In the genomic region with DNA sequence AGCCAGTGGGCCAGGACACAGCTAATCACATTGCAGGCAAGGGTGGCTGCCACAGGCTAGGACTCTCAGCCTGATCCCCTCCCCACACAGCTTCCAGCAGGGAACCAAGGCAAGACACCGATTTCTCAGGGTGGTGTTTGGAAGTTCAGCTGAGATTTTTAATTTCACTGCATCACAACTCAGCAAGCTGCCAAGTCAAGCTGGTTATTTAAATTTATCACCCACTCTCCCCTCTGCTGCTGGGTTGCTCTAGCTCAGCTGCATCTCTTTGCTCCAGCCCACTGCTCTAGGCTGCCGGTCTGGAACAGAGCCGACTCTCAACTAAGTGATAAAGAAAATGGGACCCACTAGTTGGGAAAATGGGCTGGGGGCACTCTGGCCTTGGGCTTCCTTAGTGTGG, we compare ENCODE assay signal across 24 mouse cellular contexts.
DNase-seq lines count a peak whose midpoint lies in the region; ATAC-seq lines count a peak whose summit lies in the region.
"Had no signal": no experiment of that assay in that cellular context is flagged by ENCODE, and none has a peak within 500 bp of the region (broad histone marks: within the 10 kb centered on the region; RNA-seq: fewer than 3 reads in every experiment).

No protein-coding gene starts in this region.

- H3K4me3 ChIP-seq in forebrain, embryonic 12.5 days (replicated peaks), result no peak overlapping the region
- no peak overlapping the region for H3K4me3 ChIP-seq in heart, embryonic 11.5 days (ENCODE audit: low read depth, low read length)
- H3K4me3 ChIP-seq: embryonic facial prominence, embryonic 13.5 days; heart, embryonic 10.5 days; hindbrain, embryonic 15.5 days; midbrain, embryonic 10.5 days; stomach, embryonic 15.5 days had no signal

- 81% methylated on average over 3 of the region's 3 CpGs for WGBS in forebrain, embryonic 12.5 days
- WGBS in heart, embryonic 11.5 days (ENCODE audit: insufficient replicate concordance), result 29% methylated on average over 3 of the region's 3 CpGs

- H3K4me1 ChIP-seq in forebrain, embryonic 12.5 days, result peaks cover 45% of the 10 kb centered on the region
- H3K4me1 ChIP-seq in heart, embryonic 11.5 days (ENCODE audit: control insufficient read depth, insufficient read depth, low read length), result no peaks in the 10 kb centered on the region

- peaks cover 82% of the 10 kb centered on the region for H3K27me3 ChIP-seq in forebrain, embryonic 12.5 days
- H3K27me3 ChIP-seq in heart, embryonic 11.5 days (ENCODE audit: control insufficient read depth, insufficient read depth, low read length), result peaks cover 30% of the 10 kb centered on the region
- H3K27me3 ChIP-seq: CH12.LX had no signal

- no peak overlapping the region for H3K9ac ChIP-seq in forebrain, embryonic 12.5 days
- H3K9ac ChIP-seq in heart, embryonic 11.5 days (ENCODE audit: low read depth, low read length), result no peak overlapping the region
- H3K9ac ChIP-seq: embryonic facial prominence, embryonic 13.5 days; forebrain, postnatal 0 days; hindbrain, embryonic 15.5 days; stomach, embryonic 15.5 days had no signal

- no peaks in the 10 kb centered on the region for H3K36me3 ChIP-seq in forebrain, embryonic 12.5 days (replicated peaks)
- H3K36me3 ChIP-seq in heart, embryonic 11.5 days (ENCODE audit: control insufficient read depth, insufficient read depth, low read length), result no peaks in the 10 kb centered on the region
- H3K36me3 ChIP-seq: embryonic facial prominence, embryonic 13.5 days; heart, embryonic 10.5 days; hindbrain, embryonic 15.5 days; midbrain, embryonic 10.5 days; stomach, embryonic 15.5 days had no signal

- no peak for ATAC-seq in forebrain, embryonic 12.5 days (ENCODE audit: low FRiP score)
- no peak for ATAC-seq in heart, embryonic 11.5 days (replicated peaks; ENCODE audit: insufficient number of reproducible peaks, low FRiP score, low TSS enrichment)
- ATAC-seq: forebrain, postnatal 0 days had no signal

- H3K9me3 ChIP-seq in forebrain, embryonic 12.5 days, result no peaks in the 10 kb centered on the region
- H3K9me3 ChIP-seq in heart, embryonic 11.5 days (replicated peaks; ENCODE audit: control insufficient read depth, low read length), result no peaks in the 10 kb centered on the region
- H3K9me3 ChIP-seq: embryonic facial prominence, embryonic 13.5 days; heart, embryonic 10.5 days; hindbrain, embryonic 15.5 days; midbrain, embryonic 10.5 days; stomach, embryonic 15.5 days had no signal

- no peak overlapping the region for H3K27ac ChIP-seq in forebrain, embryonic 12.5 days
- no peak overlapping the region for H3K27ac ChIP-seq in heart, embryonic 11.5 days (ENCODE audit: low read depth, low read length)
- H3K27ac ChIP-seq: embryonic facial prominence, embryonic 13.5 days; heart, embryonic 10.5 days; hindbrain, embryonic 15.5 days; midbrain, embryonic 10.5 days; stomach, embryonic 15.5 days had no signal

- H3K4me2 ChIP-seq in forebrain, embryonic 12.5 days, result no peak overlapping the region
- no peak overlapping the region for H3K4me2 ChIP-seq in heart, embryonic 11.5 days
- H3K4me2 ChIP-seq: embryonic facial prominence, embryonic 13.5 days; hindbrain, embryonic 15.5 days; liver, embryonic 11.5 days; stomach, embryonic 15.5 days had no signal

- peak; percentile 9 to 68 for DNase-seq in frontal cortex, adult 2 months (ENCODE audit: extremely low spot score in 1 of 2, low spot score in 1 of 2)
- no peak for DNase-seq in frontal cortex, postnatal 10 days (ENCODE audit: low spot score in 2 of 2)
- peak; percentile 40 to 73 for DNase-seq in layer of hippocampus, adult 18-20 months (ENCODE audit: low spot score in 2 of 2)
- peak; percentile 23 to 27 for DNase-seq in left cerebral cortex, adult 9 months (ENCODE audit: low spot score in 2 of 2)
- DNase-seq in right cerebral cortex, postnatal 14 days, result peak; percentile 38
- no peak for DNase-seq in thymus, postnatal 10 days (ENCODE audit: low spot score in 2 of 2)
- DNase-seq: adrenal gland, adult 8-10 months; cerebellum, adult 2 months; forebrain, postnatal 0 days; gastrocnemius, postnatal 25 days; heart, postnatal 14 days; kidney, adult 11 months; kidney, postnatal 14 days; lung, adult 2 months; lung, postnatal 4 days had no signal

Comparison
In these comparisons a context has a peak if more than half of its experiments do, and no peak if none do; other contexts are left out.
1. DNase-seq: peak in frontal cortex, adult 2 months (2 of 2), layer of hippocampus, adult 18-20 months (2 of 2), left cerebral cortex, adult 9 months (2 of 2) and right cerebral cortex, postnatal 14 days (single experiment); none in frontal cortex, postnatal 10 days (0 of 2) and thymus, postnatal 10 days (0 of 2).